Mouse (Mus musculus) cerebellum, postnatal 14 days (tissue): ENCODE results near the gene Rpp14.

Experiments
- DNase-seq, 2 experiments: peaks; one replicate each; pipeline ENCODE4 v3.0.0; 2021; ENCODE audit warnings: mixed read lengths in 2 of 2

Gene Rpp14

GRCm38 (mm10) chr14:8080165-8080679 lies at the start of gene Rpp14:
Gene Rpp14, plus strand, starts transcription at chr14:8080367.
- DNase-seq: peak; percentile 98 to 99

GRCm38 (mm10) chr14:8030535-8030934 lies 49.6 kb upstream of the Rpp14 start:
- no peak for DNase-seq

- peak; percentile 65 to 70 for DNase-seq
Measured at GRCm38 (mm10) chr14:8032087-8032944, 47.9 kb upstream of the Rpp14 start.

- DNase-seq: no peak
Measured at GRCm38 (mm10) chr14:8034561-8034960, 45.6 kb upstream of the Rpp14 start.

- no peak for DNase-seq
Measured at GRCm38 (mm10) chr14:8035951-8036350, 44.2 kb upstream of the Rpp14 start.

- DNase-seq: no peak
Measured at GRCm38 (mm10) chr14:8036406-8036805, 43.8 kb upstream of the Rpp14 start.

- DNase-seq: no peak
Measured at GRCm38 (mm10) chr14:8038150-8038549, 42.0 kb upstream of the Rpp14 start.

- DNase-seq: peak; percentile 55 to 59
Measured at GRCm38 (mm10) chr14:8038791-8039448, 41.2 kb upstream of the Rpp14 start.

GRCm38 (mm10) chr14:8040179-8040578 lies 40.0 kb upstream of the Rpp14 start:
- no peak for DNase-seq

- DNase-seq: no peak
Measured at GRCm38 (mm10) chr14:8040911-8041678, 39.1 kb upstream of the Rpp14 start.

- DNase-seq: no peak
Measured at GRCm38 (mm10) chr14:8042120-8042519, 38.0 kb upstream of the Rpp14 start.

- DNase-seq: no peak
Measured at GRCm38 (mm10) chr14:8042577-8042976, 37.6 kb upstream of the Rpp14 start.

GRCm38 (mm10) chr14:8044330-8044729 lies 35.8 kb upstream of the Rpp14 start:
- DNase-seq: peak; percentile 60 to 72

- no peak for DNase-seq
Measured at GRCm38 (mm10) chr14:8044786-8045185, 35.4 kb upstream of the Rpp14 start.

GRCm38 (mm10) chr14:8045187-8045846 lies 34.9 kb upstream of the Rpp14 start:
- no peak for DNase-seq

GRCm38 (mm10) chr14:8046839-8047238 lies 33.3 kb upstream of the Rpp14 start:
- DNase-seq: no peak

GRCm38 (mm10) chr14:8049334-8049733 lies 30.8 kb upstream of the Rpp14 start:
- no peak for DNase-seq

GRCm38 (mm10) chr14:8051869-8052268 lies 28.3 kb upstream of the Rpp14 start:
- no peak for DNase-seq

- DNase-seq: no peak
Measured at GRCm38 (mm10) chr14:8052661-8053060, 27.5 kb upstream of the Rpp14 start.

- no peak for DNase-seq
Measured at GRCm38 (mm10) chr14:8054310-8055102, 25.7 kb upstream of the Rpp14 start.

GRCm38 (mm10) chr14:8056076-8056475 lies 24.1 kb upstream of the Rpp14 start:
- DNase-seq: no peak

GRCm38 (mm10) chr14:8059938-8060337 lies 20.2 kb upstream of the Rpp14 start:
- DNase-seq: no peak
